Mouse (Mus musculus): ENCODE measurements around the gene Cd160.

DNA sequence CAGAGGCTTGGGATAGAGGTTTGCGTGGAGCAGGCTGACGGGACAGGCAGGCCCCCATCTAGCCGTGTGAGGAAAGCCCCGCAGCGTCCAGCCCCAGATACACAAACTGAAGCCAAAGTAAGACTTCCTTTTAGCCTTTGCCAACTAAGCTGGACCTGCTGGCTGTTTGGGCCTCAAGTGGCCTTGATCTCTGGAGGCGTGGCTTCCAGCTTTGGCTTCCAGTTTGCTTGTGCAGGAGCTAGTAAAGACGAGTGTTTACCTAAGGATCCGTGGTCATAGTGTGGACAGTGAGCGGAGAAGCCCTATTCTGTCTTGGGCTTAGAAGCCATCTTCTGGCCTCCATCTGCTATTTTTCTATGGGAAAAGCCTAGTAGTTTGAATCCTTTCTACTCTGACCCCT is 16.7 kb upstream of the Cd160 start:
- TF ChIP-seq CTCF (IDR thresholded peaks at IDR 0.05; ENCODE audit: control insufficient read depth, insufficient read depth, insufficient replicate concordance, low read depth, low read length) (no peak), POLR2A (IDR thresholded peaks at IDR 0.05; ENCODE audit: control insufficient read depth, low read depth, low read length) (no peak)
